Mouse (Mus musculus): ENCODE measurements around the gene Gm20503.

Gm20503 gene

GRCm38 (mm10) chr4:59009186-59009585 lies 6.2 kb downstream of the Gm20503 start:
- no peak for DNase-seq

- no peak for DNase-seq
Observed at GRCm38 (mm10) chr4:59009696-59010095, 6.7 kb downstream of the Gm20503 start.

- DNase-seq = no peak
Observed at GRCm38 (mm10) chr4:59011446-59011845, 8.4 kb downstream of the Gm20503 start.

- no peak for DNase-seq
Observed at GRCm38 (mm10) chr4:59015181-59015580, 12.2 kb downstream of the Gm20503 start.

- DNase-seq = no peak
Observed at GRCm38 (mm10) chr4:59016922-59017321, 13.9 kb downstream of the Gm20503 start.

- DNase-seq = peak; percentile 14
Observed at GRCm38 (mm10) chr4:59034325-59034917, 31.4 kb downstream of the Gm20503 start.

- peak; percentile 78 for DNase-seq
Observed at GRCm38 (mm10) chr4:59034918-59035785, 32.1 kb downstream of the Gm20503 start, which contains the start of gene Gng10. Gene Gng10 (plus strand): TSS chr4:59035088.

GRCm38 (mm10) chr4:59035786-59036350 lies 32.9 kb downstream of the Gm20503 start:
- DNase-seq = no peak

GRCm38 (mm10) chr4:59036490-59037127 lies 33.6 kb downstream of the Gm20503 start:
- DNase-seq = peak; percentile 82

- DNase-seq = no peak
Observed at GRCm38 (mm10) chr4:59037525-59037924, 34.5 kb downstream of the Gm20503 start.

- DNase-seq = no peak
Observed at GRCm38 (mm10) chr4:59040397-59041287, 37.6 kb downstream of the Gm20503 start.

GRCm38 (mm10) chr4:59043074-59043473 lies 40.1 kb downstream of the Gm20503 start:
- DNase-seq = no peak

GRCm38 (mm10) chr4:59043891-59044290 lies 40.9 kb downstream of the Gm20503 start:
- DNase-seq = no peak

GRCm38 (mm10) chr4:59047222-59047621 lies 44.2 kb downstream of the Gm20503 start:
- no peak for DNase-seq

- DNase-seq = no peak
Observed at GRCm38 (mm10) chr4:59051081-59051480, 48.1 kb downstream of the Gm20503 start.

- DNase-seq = no peak
Observed at GRCm38 (mm10) chr4:59057929-59058328, 54.9 kb downstream of the Gm20503 start.

- DNase-seq = no peak
Observed at GRCm38 (mm10) chr4:59062526-59062925, 59.5 kb downstream of the Gm20503 start.

- DNase-seq = no peak
Observed at GRCm38 (mm10) chr4:59069276-59069675, 66.3 kb downstream of the Gm20503 start.

- no peak for DNase-seq
Observed at GRCm38 (mm10) chr4:59083430-59083829, 80.4 kb downstream of the Gm20503 start.

- DNase-seq = no peak
Observed at GRCm38 (mm10) chr4:59089391-59089790, 86.4 kb downstream of the Gm20503 start.
